Mouse (Mus musculus) heart, adult 2 months (tissue): ENCODE results near the gene Tfap2b. TPM values are rescaled to one million over a fixed set of nuclear protein-coding genes. Genes with fewer than 3 reads are reported as not detected.

Source experiments
- DNase-seq, 2 experiments: peaks; one replicate each; pipeline ENCODE4 v3.0.0; 2021
- H3K27ac ChIP-seq: fragments of 200-600 bp; 2 replicates; pipeline ENCODE4 v1.8.1; 2022
- H3K27me3 ChIP-seq: fragments of 200-500 bp; 2 replicates; pipeline ENCODE4 v1.6.1; 2012; ENCODE audit warnings: mild to moderate bottlenecking, low read length, inconsistent platforms, mixed read lengths; ENCODE audit not compliant: control insufficient read depth, insufficient read depth
- H3K36me3 ChIP-seq: fragments of 200-500 bp; 2 replicates; pipeline ENCODE4 v1.6.1; 2012; ENCODE audit warnings: low read length, inconsistent platforms; ENCODE audit not compliant: control insufficient read depth, insufficient read depth
- H3K4me1 ChIP-seq: fragments of 200-500 bp; 2 replicates; pipeline ENCODE4 v1.6.1; 2011; ENCODE audit warnings: low read length; ENCODE audit not compliant: control insufficient read depth, insufficient read depth
- H3K4me3 ChIP-seq: fragments of 200-600 bp; 2 replicates; pipeline ENCODE4 v1.8.1; 2022
- H3K79me2 ChIP-seq: fragments of 200-500 bp; replicated peaks from 2 replicates; pipeline ENCODE4 v1.6.1; 2012; ENCODE audit warnings: mild to moderate bottlenecking, inconsistent platforms, low read length, moderate library complexity, mixed read lengths; ENCODE audit not compliant: control insufficient read depth, insufficient read depth
- H3K9ac ChIP-seq: fragments of 200-500 bp; 2 replicates; pipeline ENCODE4 v1.6.1; 2012; ENCODE audit warnings: low read depth, mild to moderate bottlenecking, control low read depth, inconsistent platforms, low read length, mixed read lengths
- CTCF ChIP-seq: fragments of 200-600 bp; IDR thresholded peaks from 2 replicates; pipeline ENCODE4 v1.8.1; 2022; ENCODE audit warnings: antibody characterized with exemption, mild to moderate bottlenecking, moderate library complexity
- EP300 ChIP-seq: fragments of 200-500 bp; IDR thresholded peaks from 2 replicates; pipeline ENCODE4 v1.6.1; 2011; ENCODE audit warnings: low read depth, low read length, control low read depth; ENCODE audit not compliant: insufficient read depth
- POLR2A ChIP-seq: fragments of 200-500 bp; IDR thresholded peaks from 2 replicates; pipeline ENCODE4 v1.6.1; 2011; ENCODE audit warnings: mild to moderate bottlenecking, low read depth, low read length, control low read depth; ENCODE audit not compliant: insufficient read depth
- WGBS: fragments of 180-500 bp; shearing (Covaris S2); methylation state at CpG from one replicate; pipeline ENCODE4 v1.1.7; 2018; 5-methylcytosine and 5-hydroxymethylcytosine counted together
- intact Hi-C: fragments of 180-260 bp; cut with DNase I; formaldehyde crosslinking; loops from one replicate; pipeline ENCODE4 v1.15.1; 2025
- long read RNA-seq: library from polyadenylated mRNA; stranded (forward); transcript quantifications from one replicate; pipeline ENCODE4 v2.0.0, GENCODE M21; 2021
- polyA plus RNA-seq: library from polyadenylated mRNA; depleted of rRNA; stranded (reverse); fragments of >200 nt; gene quantifications from 2 replicates; pipeline ENCODE4 v1.2.3, GENCODE M21; 2012; rRNA removed
- total RNA-seq, 2 experiments: library from RNA; stranded (reverse); gene quantifications; 2 replicates each; pipeline ENCODE4 v1.2.3; 2021

Tfap2b gene
- total RNA-seq (not detected), polyA plus RNA-seq (0.16 TPM in 1 of 2 replicates, not detected in the other)
- long read RNA-seq, result 0 reads

DNA sequence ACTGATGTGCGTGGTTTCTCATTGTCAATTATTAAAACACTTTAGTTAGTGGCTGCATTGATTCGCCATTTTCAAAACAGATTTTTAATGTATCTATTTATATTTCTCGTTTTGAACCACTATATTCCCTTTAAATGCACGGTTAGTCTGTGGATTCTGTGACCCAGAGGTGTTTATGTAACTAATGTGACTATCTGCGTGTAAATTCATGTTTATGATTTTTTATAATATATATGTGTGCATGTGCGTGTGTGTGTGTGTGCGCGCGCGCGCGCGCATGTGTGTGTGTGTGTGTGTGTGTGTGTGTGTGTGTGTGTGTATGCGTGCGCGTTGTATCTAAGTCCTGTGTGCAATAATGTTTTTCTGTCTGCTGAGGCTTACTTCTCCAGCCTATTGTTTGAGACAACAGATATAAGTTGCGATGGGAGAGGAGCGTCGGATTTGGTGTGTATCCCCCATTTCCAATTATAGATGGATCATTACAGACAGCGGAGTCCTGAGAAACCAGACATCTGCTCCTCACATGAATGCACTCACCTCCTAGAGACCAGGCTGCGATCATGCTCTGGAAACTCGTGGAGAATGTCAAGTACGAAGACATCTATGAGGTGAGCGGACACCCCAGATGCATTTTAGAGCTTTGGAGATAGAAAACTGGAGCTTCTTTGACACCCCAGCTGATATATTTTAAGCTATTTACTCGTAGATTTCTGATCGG is at the start of gene Tfap2b:
Gene Tfap2b (plus strand): TSS at position 274 of the 718 bp plus-strand sequence.
- 4% methylated on average over 26 of the region's 26 CpGs for WGBS

GRCm38 (mm10) chr1:19178742-19179397 is 29.8 kb upstream of the Tfap2b start:
- no peak overlapping the region for H3K9ac ChIP-seq
- no peaks in the 10 kb centered on the region for H3K27me3 ChIP-seq
- WGBS, result 8% methylated on average over 4 of the region's 4 CpGs
- no peaks in the 10 kb centered on the region for H3K79me2 ChIP-seq
- H3K4me3 ChIP-seq, result no peak overlapping the region
- intact Hi-C loops, result loop anchor here (5.0 kb wide), 1 partner anchor 812 kb away; no protein-coding TSS in a partner anchor
- H3K4me1 ChIP-seq, result no peaks in the 10 kb centered on the region
- no peak for TF ChIP-seq POLR2A
- peak; percentile 65 for TF ChIP-seq CTCF
- TF ChIP-seq EP300, result no peak
- no peak for DNase-seq
- no peak overlapping the region for H3K27ac ChIP-seq
- H3K36me3 ChIP-seq, result no peaks in the 10 kb centered on the region

More for the DNA sequence above, at the start of gene Tfap2b:
- DNase-seq, result no peak
- Histone ChIP-seq H3K79me2 (no peaks in the 10 kb centered on the region), H3K4me3 (no peak within 1 kb of the TSS), H3K9ac (no peak within 1 kb of the TSS), H3K36me3 (no peaks in the 10 kb centered on the region), H3K27me3 (peaks cover 11% of the 10 kb centered on the region), H3K4me1 (no peaks in the 10 kb centered on the region), H3K27ac (no peak within 1 kb of the TSS)
- TF ChIP-seq POLR2A (no peak), EP300 (no peak), CTCF (no peak)
- intact Hi-C loops, result loop anchor here (10.0 kb wide), 1 partner anchor 1306 kb away; no protein-coding TSS in a partner anchor

DNA sequence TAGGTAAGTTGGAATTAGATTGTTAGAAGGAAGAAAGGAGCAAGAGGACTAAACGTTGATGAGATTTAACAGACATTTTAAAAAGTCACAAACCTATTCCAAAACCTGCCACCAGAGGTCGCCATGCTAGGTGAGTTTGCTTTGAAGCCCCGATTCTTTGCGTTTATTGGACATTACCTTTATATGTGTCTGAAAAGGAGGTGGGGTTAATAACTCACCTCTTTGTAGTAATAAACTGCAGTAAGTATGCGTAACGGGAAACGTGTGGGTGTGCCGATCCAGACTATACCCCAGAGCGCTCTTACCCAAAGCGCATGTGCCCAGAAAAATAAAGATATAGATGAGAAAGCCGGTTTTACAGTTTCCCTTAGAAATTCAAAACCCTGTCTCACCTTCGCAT is 3.1 kb upstream of the Tfap2b start:
- no peak for DNase-seq

GRCm38 (mm10) chr1:19206194-19206593 is 2.5 kb upstream of the Tfap2b start:
- no peak overlapping the region for H3K9ac ChIP-seq
- no peak for DNase-seq
- TF ChIP-seq POLR2A (no peak), CTCF (no peak), EP300 (no peak)
- no peaks in the 10 kb centered on the region for H3K36me3 ChIP-seq
- no peaks in the 10 kb centered on the region for H3K4me1 ChIP-seq
- 3% methylated on average over 7 of the region's 7 CpGs for WGBS
- H3K79me2 ChIP-seq, result no peaks in the 10 kb centered on the region
- H3K4me3 ChIP-seq, result no peak overlapping the region
- intact Hi-C loops, result loop anchor here (10.0 kb wide), 1 partner anchor 1309 kb away; no protein-coding TSS in a partner anchor
- H3K27ac ChIP-seq, result no peak overlapping the region
- peaks cover 8% of the 10 kb centered on the region for H3K27me3 ChIP-seq

More for the DNA sequence above, 3.1 kb upstream of the Tfap2b start:
- 5% methylated on average over 12 of the region's 12 CpGs for WGBS
- H3K27ac ChIP-seq, result no peak overlapping the region
- H3K79me2 ChIP-seq, result no peaks in the 10 kb centered on the region
- no peak overlapping the region for H3K4me3 ChIP-seq
- TF ChIP-seq CTCF (peak; percentile 73), POLR2A (no peak)
- H3K36me3 ChIP-seq, result no peaks in the 10 kb centered on the region
- H3K4me1 ChIP-seq, result no peaks in the 10 kb centered on the region
- no peak overlapping the region for H3K9ac ChIP-seq
- H3K27me3 ChIP-seq, result peaks cover 8% of the 10 kb centered on the region
- intact Hi-C loops, result loop anchor here (10.0 kb wide), 1 partner anchor 1309 kb away; no protein-coding TSS in a partner anchor

DNA sequence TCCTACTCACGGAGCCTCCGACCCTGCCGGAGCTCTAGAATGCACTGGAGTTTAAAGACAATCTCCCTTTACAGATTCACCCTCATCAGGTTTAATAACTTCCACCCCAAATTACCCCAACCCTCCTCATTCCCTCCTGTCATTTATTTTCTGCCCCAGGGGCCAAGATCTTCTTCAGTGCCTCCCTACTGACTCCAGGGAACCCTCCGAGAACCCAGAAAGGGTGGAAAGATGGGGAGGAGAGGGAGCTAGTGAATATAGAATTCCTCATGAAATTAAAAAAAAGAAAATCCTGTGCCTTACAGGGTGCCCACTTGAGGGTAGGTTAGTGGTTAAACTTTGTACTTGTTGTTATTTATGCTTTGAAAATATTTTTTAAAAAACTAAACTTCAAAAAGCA is 1.1 kb upstream of the Tfap2b start:
- no peaks in the 10 kb centered on the region for H3K79me2 ChIP-seq
- H3K36me3 ChIP-seq, result no peaks in the 10 kb centered on the region
- TF ChIP-seq POLR2A, result no peak
- TF ChIP-seq EP300, result no peak
- TF ChIP-seq CTCF, result no peak
- no peaks in the 10 kb centered on the region for H3K4me1 ChIP-seq
- intact Hi-C loops, result loop anchor here (10.0 kb wide), 1 partner anchor 1307 kb away; no protein-coding TSS in a partner anchor
- DNase-seq, result no peak
- 4% methylated on average over 4 of the region's 4 CpGs for WGBS
- no peak overlapping the region for H3K4me3 ChIP-seq
- H3K9ac ChIP-seq, result no peak overlapping the region
- H3K27me3 ChIP-seq, result peaks cover 8% of the 10 kb centered on the region
- no peak overlapping the region for H3K27ac ChIP-seq

GRCm38 (mm10) chr1:19209359-19209745 is 638 bp downstream of the Tfap2b start:
- WGBS, result 2% methylated on average over 10 of the region's 10 CpGs
- DNase-seq, result no peak
- Histone ChIP-seq H3K36me3 (no peaks in the 10 kb centered on the region), H3K79me2 (no peaks in the 10 kb centered on the region), H3K4me1 (no peaks in the 10 kb centered on the region), H3K9ac (no peak overlapping the region), H3K27ac (no peak overlapping the region), H3K4me3 (no peak overlapping the region), H3K27me3 (peaks cover 15% of the 10 kb centered on the region)
- no peak for TF ChIP-seq POLR2A
- TF ChIP-seq CTCF, result no peak
- TF ChIP-seq EP300, result no peak
- intact Hi-C loops, result loop anchor here (10.0 kb wide), 1 partner anchor 1305 kb away; no protein-coding TSS in a partner anchor
